Mouse (Mus musculus): Measurements from ENCODE around the gene Smtnl1. TPM values are rescaled to one million over a fixed set of nuclear protein-coding genes. Genes with fewer than 3 reads are reported as not detected.

Smtnl1 gene
- polyA plus RNA-seq, 1 experiment from 2014 or later = 1.6 TPM

DNA sequence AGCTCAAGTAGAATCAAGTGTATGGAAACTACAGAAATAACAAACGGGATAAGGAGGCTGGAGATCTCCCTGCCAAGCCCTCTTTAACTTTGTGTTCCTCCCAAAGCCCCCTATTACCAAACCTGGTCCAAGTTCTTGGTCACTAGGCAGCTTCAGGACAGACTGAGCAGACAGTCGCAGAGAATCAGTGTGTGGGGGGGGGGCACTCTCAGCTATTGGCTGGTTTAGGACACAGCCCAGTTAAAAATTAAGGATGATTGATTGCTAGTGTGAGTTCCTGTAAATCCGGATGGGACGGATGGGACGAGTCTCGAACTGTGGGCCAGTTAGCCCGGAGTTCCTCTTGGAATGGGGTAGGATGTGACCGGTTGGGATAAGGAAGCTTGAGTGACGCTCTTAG lies 47.2 kb downstream of the Smtnl1 start, which contains the start of gene Serping1:
Gene Serping1, minus strand, starts transcription at position 204 of the 400 bp plus-strand sequence.
- no peaks in the 10 kb centered on the region for H3K36me3 ChIP-seq (ENCODE audit: control insufficient read depth, insufficient read depth, low read length)
- WGBS = 58% methylated on average over 9 of the region's 9 CpGs
- peak within 1 kb of the TSS; percentile 60 for H3K9ac ChIP-seq (ENCODE audit: low read depth, low read length)
- peaks cover 5% of the 10 kb centered on the region for H3K4me1 ChIP-seq (ENCODE audit: control insufficient read depth, insufficient read depth, low read length)
- H3K4me2 ChIP-seq (ENCODE audit: low read depth, low read length) = peak within 1 kb of the TSS; percentile 66
- H3K9me3 ChIP-seq (ENCODE audit: control insufficient read depth, low read length) = no peaks in the 10 kb centered on the region
- no peaks in the 10 kb centered on the region for H3K27me3 ChIP-seq (replicated peaks; ENCODE audit: control insufficient read depth, insufficient read depth, low read length)
- peak within 1 kb of the TSS; percentile 37 for H3K4me3 ChIP-seq (ENCODE audit: low read depth, low read length)
- DNase-seq (ENCODE audit: low spot score) (no peak), ATAC-seq (ENCODE audit: low read depth) (peak; percentile 13; the same call in 1 of the 2 replicates)
- H3K27ac ChIP-seq (replicated peaks; ENCODE audit: low read depth, low read length) = peak within 1 kb of the TSS; percentile 40

DNA sequence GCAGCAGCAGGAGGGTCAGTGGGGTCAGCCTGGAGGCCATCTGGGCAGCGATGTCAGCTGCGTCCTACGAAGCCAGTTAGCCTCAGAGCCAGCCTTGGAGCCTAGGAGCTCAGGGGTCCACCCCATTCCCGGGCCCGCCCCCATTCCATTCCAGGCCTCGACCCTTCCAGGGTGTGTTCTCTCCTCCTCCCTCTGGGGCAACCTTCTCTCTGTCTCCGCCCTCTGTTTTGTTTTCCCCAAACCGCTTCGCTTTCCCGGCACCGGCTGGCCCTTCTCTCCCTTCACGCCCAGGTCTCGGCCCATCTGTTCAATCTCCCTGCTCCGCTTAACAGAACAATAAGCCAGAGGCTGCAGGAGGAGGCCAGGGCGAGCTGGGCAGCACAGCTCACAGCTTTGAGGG lies 47.7 kb downstream of the Smtnl1 start:
- H3K4me1 ChIP-seq (ENCODE audit: control insufficient read depth, insufficient read depth, low read length) = peaks cover 5% of the 10 kb centered on the region
- no peaks in the 10 kb centered on the region for H3K9me3 ChIP-seq (ENCODE audit: control insufficient read depth, low read length)
- peak; percentile 88 for DNase-seq (ENCODE audit: low spot score)
- H3K9ac ChIP-seq (ENCODE audit: low read depth, low read length) = peak overlapping the region; percentile 60
- no peaks in the 10 kb centered on the region for H3K36me3 ChIP-seq (ENCODE audit: control insufficient read depth, insufficient read depth, low read length)
- peak overlapping the region; percentile 37 for H3K4me3 ChIP-seq (ENCODE audit: low read depth, low read length)
- ATAC-seq (ENCODE audit: low read depth) = peak; percentile 95
- H3K4me2 ChIP-seq (ENCODE audit: low read depth, low read length) = peak overlapping the region; percentile 66
- no peaks in the 10 kb centered on the region for H3K27me3 ChIP-seq (replicated peaks; ENCODE audit: control insufficient read depth, insufficient read depth, low read length)
- WGBS = 5% methylated on average over 11 of the region's 15 CpGs
- H3K27ac ChIP-seq (replicated peaks; ENCODE audit: low read depth, low read length) = peak overlapping the region; percentile 40; the same call in 1 of the 2 replicates

- Histone ChIP-seq H3K4me2 (ENCODE audit: low read depth, low read length) (no peak overlapping the region), H3K27ac (replicated peaks; ENCODE audit: low read depth, low read length) (no peak overlapping the region), H3K4me1 (ENCODE audit: control insufficient read depth, insufficient read depth, low read length) (peaks cover 5% of the 10 kb centered on the region), H3K36me3 (ENCODE audit: control insufficient read depth, insufficient read depth, low read length) (no peaks in the 10 kb centered on the region), H3K4me3 (ENCODE audit: low read depth, low read length) (no peak overlapping the region), H3K27me3 (replicated peaks; ENCODE audit: control insufficient read depth, insufficient read depth, low read length) (no peaks in the 10 kb centered on the region), H3K9ac (ENCODE audit: low read depth, low read length) (no peak overlapping the region), H3K9me3 (ENCODE audit: control insufficient read depth, low read length) (no peaks in the 10 kb centered on the region)
- WGBS = 82% methylated on average over 5 of the region's 5 CpGs
- DNase-seq (ENCODE audit: low spot score) (no peak), ATAC-seq (ENCODE audit: low read depth) (no peak)
Observed at GRCm38 (mm10) chr2:84773195-84773594, 49.3 kb downstream of the Smtnl1 start.

GRCm38 (mm10) chr2:84772454-84772853 lies 50.0 kb downstream of the Smtnl1 start:
- Histone ChIP-seq H3K4me1 (ENCODE audit: control insufficient read depth, insufficient read depth, low read length) (peaks cover 5% of the 10 kb centered on the region), H3K4me3 (ENCODE audit: low read depth, low read length) (no peak overlapping the region), H3K9ac (ENCODE audit: low read depth, low read length) (no peak overlapping the region), H3K4me2 (ENCODE audit: low read depth, low read length) (no peak overlapping the region), H3K9me3 (ENCODE audit: control insufficient read depth, low read length) (no peaks in the 10 kb centered on the region), H3K27me3 (replicated peaks; ENCODE audit: control insufficient read depth, insufficient read depth, low read length) (no peaks in the 10 kb centered on the region), H3K36me3 (ENCODE audit: control insufficient read depth, insufficient read depth, low read length) (no peaks in the 10 kb centered on the region), H3K27ac (replicated peaks; ENCODE audit: low read depth, low read length) (no peak overlapping the region)
- WGBS = 87% methylated on average over 4 of the region's 4 CpGs
- DNase-seq (ENCODE audit: low spot score) (no peak), ATAC-seq (ENCODE audit: low read depth) (no peak)

DNA sequence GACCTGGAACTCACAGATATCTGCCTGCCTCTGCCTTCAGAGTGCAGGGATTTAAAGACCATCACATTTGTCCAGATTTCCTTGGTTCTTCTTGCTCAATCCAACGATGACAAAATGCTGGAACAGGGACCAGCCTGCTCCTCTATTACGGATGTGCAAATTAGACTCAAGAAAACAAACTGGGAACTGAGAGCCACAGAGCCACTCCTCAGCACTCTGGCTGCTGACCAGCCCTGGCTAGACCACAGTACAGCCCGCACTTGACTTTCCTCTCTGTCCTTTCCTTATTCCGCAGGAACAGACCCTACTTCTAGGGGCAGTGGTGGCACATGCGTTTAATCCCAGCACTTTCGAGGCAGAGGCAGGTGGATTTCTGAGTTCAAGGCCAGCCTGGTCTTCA lies 52.0 kb downstream of the Smtnl1 start:
- no peak for ATAC-seq (ENCODE audit: low read depth)

GRCm38 (mm10) chr2:84762818-84763217 lies 59.6 kb downstream of the Smtnl1 start:
- no peak for ATAC-seq (ENCODE audit: low read depth)
- Histone ChIP-seq H3K9me3 (ENCODE audit: control insufficient read depth, low read length) (no peaks in the 10 kb centered on the region), H3K4me1 (ENCODE audit: control insufficient read depth, insufficient read depth, low read length) (no peaks in the 10 kb centered on the region), H3K4me2 (ENCODE audit: low read depth, low read length) (no peak overlapping the region), H3K36me3 (ENCODE audit: control insufficient read depth, insufficient read depth, low read length) (no peaks in the 10 kb centered on the region), H3K4me3 (ENCODE audit: low read depth, low read length) (no peak overlapping the region), H3K9ac (ENCODE audit: low read depth, low read length) (no peak overlapping the region), H3K27ac (replicated peaks; ENCODE audit: low read depth, low read length) (no peak overlapping the region), H3K27me3 (replicated peaks; ENCODE audit: control insufficient read depth, insufficient read depth, low read length) (no peaks in the 10 kb centered on the region)
- 44% methylated on average over 1 of the region's 1 CpGs for WGBS
- no peak for DNase-seq (ENCODE audit: low spot score)

More for the DNA sequence above, 52.0 kb downstream of the Smtnl1 start:
- H3K4me2 ChIP-seq (ENCODE audit: low read depth, low read length) = no peak overlapping the region
- H3K4me1 ChIP-seq (ENCODE audit: control insufficient read depth, insufficient read depth, low read length) = peaks cover 5% of the 10 kb centered on the region
- no peaks in the 10 kb centered on the region for H3K27me3 ChIP-seq (replicated peaks; ENCODE audit: control insufficient read depth, insufficient read depth, low read length)
- no peak overlapping the region for H3K27ac ChIP-seq (replicated peaks; ENCODE audit: low read depth, low read length)
- H3K9ac ChIP-seq (ENCODE audit: low read depth, low read length) = no peak overlapping the region
- 73% methylated on average over 6 of the region's 6 CpGs for WGBS
- DNase-seq (ENCODE audit: low spot score) = no peak
- no peaks in the 10 kb centered on the region for H3K36me3 ChIP-seq (ENCODE audit: control insufficient read depth, insufficient read depth, low read length)
- H3K9me3 ChIP-seq (ENCODE audit: control insufficient read depth, low read length) = no peaks in the 10 kb centered on the region
- no peak overlapping the region for H3K4me3 ChIP-seq (ENCODE audit: low read depth, low read length)

DNA sequence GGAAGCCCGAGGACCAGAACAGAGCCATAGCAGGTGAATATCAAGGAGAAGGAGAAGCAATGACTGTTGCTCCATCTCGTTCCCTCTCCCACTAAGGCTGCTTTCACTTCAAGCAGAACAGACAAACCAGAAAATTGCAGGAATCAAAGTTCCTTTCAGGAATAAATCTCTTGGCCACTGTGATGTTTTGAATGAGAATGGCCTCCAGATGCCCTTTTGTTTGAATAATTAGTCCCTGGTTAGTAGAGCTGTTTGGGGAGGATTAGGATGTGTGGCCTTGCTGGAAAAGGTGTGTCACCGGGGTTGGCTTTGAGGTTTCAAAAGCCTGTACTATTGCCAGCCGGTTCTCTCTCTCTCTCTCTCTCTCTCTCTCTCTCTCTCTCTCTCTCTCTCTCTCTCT lies 60.2 kb downstream of the Smtnl1 start:
- Histone ChIP-seq H3K36me3 (ENCODE audit: control insufficient read depth, insufficient read depth, low read length) (no peaks in the 10 kb centered on the region), H3K9ac (ENCODE audit: low read depth, low read length) (no peak overlapping the region), H3K27ac (replicated peaks; ENCODE audit: low read depth, low read length) (no peak overlapping the region), H3K4me2 (ENCODE audit: low read depth, low read length) (no peak overlapping the region), H3K27me3 (replicated peaks; ENCODE audit: control insufficient read depth, insufficient read depth, low read length) (no peaks in the 10 kb centered on the region), H3K9me3 (ENCODE audit: control insufficient read depth, low read length) (no peaks in the 10 kb centered on the region), H3K4me1 (ENCODE audit: control insufficient read depth, insufficient read depth, low read length) (no peaks in the 10 kb centered on the region), H3K4me3 (ENCODE audit: low read depth, low read length) (no peak overlapping the region)
- no peak for DNase-seq (ENCODE audit: low spot score)
- 47% methylated on average over 3 of the region's 4 CpGs for WGBS
- no peak for ATAC-seq (ENCODE audit: low read depth)

GRCm38 (mm10) chr2:84761840-84762239 lies 60.6 kb downstream of the Smtnl1 start:
- no peaks in the 10 kb centered on the region for H3K9me3 ChIP-seq (ENCODE audit: control insufficient read depth, low read length)

DNA sequence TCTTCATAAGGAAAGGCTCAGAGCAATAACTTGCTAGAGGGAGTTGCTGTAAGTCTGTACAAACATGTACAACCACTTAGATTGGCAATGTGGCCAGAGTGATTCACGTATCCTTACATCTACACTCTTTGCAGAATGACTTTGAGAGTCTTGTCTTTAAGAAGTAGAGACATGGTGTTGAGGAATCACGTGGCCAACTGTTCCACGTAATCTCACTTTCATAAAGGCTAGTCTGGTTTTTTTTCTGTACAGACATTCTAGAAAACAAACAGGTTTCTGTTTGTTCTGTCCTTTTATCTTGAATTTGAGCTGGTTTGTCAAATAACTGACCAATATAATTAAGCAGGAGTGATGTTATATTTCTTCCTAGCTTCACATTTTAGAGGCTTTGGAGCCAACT lies 61.1 kb downstream of the Smtnl1 start:
- Histone ChIP-seq H3K36me3 (ENCODE audit: control insufficient read depth, insufficient read depth, low read length) (no peaks in the 10 kb centered on the region), H3K9ac (ENCODE audit: low read depth, low read length) (no peak overlapping the region), H3K4me3 (ENCODE audit: low read depth, low read length) (no peak overlapping the region), H3K4me2 (ENCODE audit: low read depth, low read length) (no peak overlapping the region), H3K27ac (replicated peaks; ENCODE audit: low read depth, low read length) (no peak overlapping the region), H3K4me1 (ENCODE audit: control insufficient read depth, insufficient read depth, low read length) (no peaks in the 10 kb centered on the region), H3K27me3 (replicated peaks; ENCODE audit: control insufficient read depth, insufficient read depth, low read length) (no peaks in the 10 kb centered on the region), H3K9me3 (ENCODE audit: control insufficient read depth, low read length) (no peaks in the 10 kb centered on the region)
- DNase-seq (ENCODE audit: low spot score) (no peak), ATAC-seq (ENCODE audit: low read depth) (no peak)
- WGBS = 89% methylated on average over 3 of the region's 3 CpGs

More at GRCm38 (mm10) chr2:84761840-84762239, 60.6 kb downstream of the Smtnl1 start:
- DNase-seq (ENCODE audit: low spot score) = no peak
- 90% methylated on average over 1 of the region's 1 CpGs for WGBS
- no peak overlapping the region for H3K27ac ChIP-seq (replicated peaks; ENCODE audit: low read depth, low read length)
- H3K4me3 ChIP-seq (ENCODE audit: low read depth, low read length) = no peak overlapping the region
- no peaks in the 10 kb centered on the region for H3K36me3 ChIP-seq (ENCODE audit: control insufficient read depth, insufficient read depth, low read length)
- no peak overlapping the region for H3K4me2 ChIP-seq (ENCODE audit: low read depth, low read length)
- no peak for ATAC-seq (ENCODE audit: low read depth)
- H3K27me3 ChIP-seq (replicated peaks; ENCODE audit: control insufficient read depth, insufficient read depth, low read length) = no peaks in the 10 kb centered on the region
- H3K4me1 ChIP-seq (ENCODE audit: control insufficient read depth, insufficient read depth, low read length) = no peaks in the 10 kb centered on the region
- no peak overlapping the region for H3K9ac ChIP-seq (ENCODE audit: low read depth, low read length)
